9 mouse cellular contexts compared by ENCODE assay signal in the genomic region with DNA sequence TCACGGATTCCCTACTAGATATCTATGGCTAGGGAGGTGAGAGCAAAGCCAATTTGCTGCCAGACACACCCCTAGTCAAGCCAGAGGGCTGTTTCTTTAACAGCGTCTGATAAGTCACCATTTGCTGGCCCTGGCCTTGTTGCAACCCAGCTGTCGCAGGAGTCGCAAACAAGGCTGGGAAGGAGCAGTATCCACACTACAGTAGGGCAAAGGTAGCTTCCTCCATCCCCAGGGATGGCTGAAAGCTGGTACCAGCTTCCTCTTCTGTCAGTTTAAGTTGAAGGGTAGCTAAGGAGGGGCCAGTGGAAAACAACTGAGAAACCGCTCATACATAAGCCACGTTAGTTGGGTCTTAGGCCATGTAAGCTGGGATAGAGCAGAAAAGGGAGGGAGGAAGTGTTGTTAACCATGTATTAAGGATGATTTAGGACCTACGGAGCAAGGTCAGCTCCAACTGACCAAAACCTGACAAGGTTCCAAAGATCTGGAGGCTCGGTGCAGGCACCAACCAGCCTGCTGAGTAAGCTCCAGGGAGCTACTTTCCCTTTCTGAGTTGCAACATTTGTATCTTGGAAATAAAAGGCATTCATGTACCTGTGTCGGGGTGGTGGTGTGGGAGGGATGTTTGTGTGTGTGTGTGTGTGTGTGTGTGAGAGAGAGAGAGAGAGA. TPM values are rescaled to one million over a fixed set of nuclear protein-coding genes. Genes with fewer than 3 reads are reported as not detected.
DNase-seq lines count a peak whose midpoint lies in the region; ATAC-seq lines count a peak whose summit lies in the region.
"Had no signal": no experiment of that assay in that cellular context is flagged by ENCODE, and none has a peak within 500 bp of the region (broad histone marks: within the 10 kb centered on the region; RNA-seq: fewer than 3 reads in every experiment).

No protein-coding gene starts in this region.

- H3K4me1 ChIP-seq in hindbrain, embryonic 10.5 days (replicated peaks), result peaks cover 48% of the 10 kb centered on the region
- H3K4me1 ChIP-seq in hindbrain, embryonic 16.5 days (ENCODE audit: control insufficient read depth, insufficient read depth, low read depth, low read length), result peaks cover 17% of the 10 kb centered on the region
- H3K4me1 ChIP-seq in heart, embryonic 13.5 days, result peaks cover 83% of the 10 kb centered on the region
- H3K4me1 ChIP-seq in limb, embryonic 13.5 days, result peaks cover 68% of the 10 kb centered on the region

- H3K4me2 ChIP-seq in hindbrain, embryonic 16.5 days (ENCODE audit: low read length), result no peak overlapping the region
- peak overlapping the region; percentile 96 for H3K4me2 ChIP-seq in heart, embryonic 13.5 days
- H3K4me2 ChIP-seq in limb, embryonic 13.5 days (replicated peaks), result peak overlapping the region; percentile 23

- no peak overlapping the region for H3K4me3 ChIP-seq in hindbrain, embryonic 10.5 days
- no peak overlapping the region for H3K4me3 ChIP-seq in hindbrain, embryonic 16.5 days (ENCODE audit: low read length)
- H3K4me3 ChIP-seq in heart, embryonic 13.5 days, result peak overlapping the region; percentile 71
- H3K4me3 ChIP-seq in limb, embryonic 13.5 days, result no peak overlapping the region

- H3K9ac ChIP-seq in hindbrain, embryonic 16.5 days (ENCODE audit: low read depth, low read length), result no peak overlapping the region
- H3K9ac ChIP-seq in heart, embryonic 13.5 days, result peak overlapping the region; percentile 96
- no peak overlapping the region for H3K9ac ChIP-seq in limb, embryonic 13.5 days

- H3K36me3 ChIP-seq in hindbrain, embryonic 10.5 days, result peaks cover 33% of the 10 kb centered on the region
- H3K36me3 ChIP-seq in hindbrain, embryonic 16.5 days (ENCODE audit: control insufficient read depth, insufficient read depth, low read length), result no peaks in the 10 kb centered on the region
- peaks cover 43% of the 10 kb centered on the region for H3K36me3 ChIP-seq in heart, embryonic 13.5 days
- peaks cover 45% of the 10 kb centered on the region for H3K36me3 ChIP-seq in limb, embryonic 13.5 days

- peak overlapping the region; percentile 16 for H3K27ac ChIP-seq in hindbrain, embryonic 10.5 days
- no peak overlapping the region for H3K27ac ChIP-seq in hindbrain, embryonic 16.5 days (ENCODE audit: low read depth, low read length)
- H3K27ac ChIP-seq in heart, embryonic 13.5 days (replicated peaks), result peak overlapping the region; percentile 78
- no peak overlapping the region for H3K27ac ChIP-seq in limb, embryonic 13.5 days

- no peaks in the 10 kb centered on the region for H3K9me3 ChIP-seq in hindbrain, embryonic 10.5 days
- H3K9me3 ChIP-seq in hindbrain, embryonic 16.5 days (ENCODE audit: control insufficient read depth, low read length), result no peaks in the 10 kb centered on the region
- no peaks in the 10 kb centered on the region for H3K9me3 ChIP-seq in heart, embryonic 13.5 days
- no peaks in the 10 kb centered on the region for H3K9me3 ChIP-seq in limb, embryonic 13.5 days

- WGBS in hindbrain, embryonic 10.5 days, result 70% methylated on average over 9 of the region's 9 CpGs
- 63% methylated on average over 9 of the region's 9 CpGs for WGBS in hindbrain, embryonic 16.5 days
- 27% methylated on average over 9 of the region's 9 CpGs for WGBS in heart, embryonic 13.5 days
- 42% methylated on average over 9 of the region's 9 CpGs for WGBS in limb, embryonic 13.5 days

- no peak for DNase-seq in hindbrain, embryonic 10.5 days (ENCODE audit: low spot score)
- DNase-seq in NIH3T3 (ENCODE audit: low read depth), result peak; percentile 62
- DNase-seq in layer of hippocampus, adult 9-11 months, result no peak
- DNase-seq in right cerebral cortex, postnatal 25 days, result no peak
- DNase-seq in cerebellum, adult 11 months, result no peak
- DNase-seq: thymus, postnatal 4 days had no signal

- no peaks in the 10 kb centered on the region for H3K27me3 ChIP-seq in hindbrain, embryonic 10.5 days (ENCODE audit: insufficient read depth, poor library complexity, severe bottlenecking)
- H3K27me3 ChIP-seq in hindbrain, embryonic 16.5 days (replicated peaks; ENCODE audit: control insufficient read depth, insufficient read depth, low read length), result no peaks in the 10 kb centered on the region
- H3K27me3 ChIP-seq in heart, embryonic 13.5 days (replicated peaks), result no peaks in the 10 kb centered on the region
- no peaks in the 10 kb centered on the region for H3K27me3 ChIP-seq in limb, embryonic 13.5 days

- no peak for ATAC-seq in hindbrain, embryonic 16.5 days
- no peak for ATAC-seq in heart, embryonic 13.5 days (ENCODE audit: extremely low read depth, insufficient number of reproducible peaks, low FRiP score, low TSS enrichment)
- no peak for ATAC-seq in limb, embryonic 13.5 days (ENCODE audit: low FRiP score, low read depth)

RNA-seq across cellular contexts. Expression of a gene that starts 7.8 kb away (rescaled TPM):
- 400 and 454 TPM in 2 replicates for polyA plus RNA-seq in hindbrain, embryonic 10.5 days (2016; fragmentation: Nextera tagmentation; extraction: Ambion mirVana)
- polyA plus RNA-seq in hindbrain, embryonic 16.5 days (2015; fragmentation: Nextera tagmentation; extraction: Ambion mirVana), result 616 and 724 TPM in 2 replicates
- 1,654 and 1,741 TPM in 2 replicates for polyA plus RNA-seq in heart, embryonic 13.5 days (2015; fragmentation: Nextera tagmentation; extraction: Ambion mirVana)
- 1,317 and 1,385 TPM in 2 replicates for polyA plus RNA-seq in limb, embryonic 13.5 days (2015; fragmentation: Nextera tagmentation; extraction: Ambion mirVana)

RNA-seq across cellular contexts. Expression of a gene that starts 45.9 kb away (rescaled TPM):
- 269 and 322 TPM in 2 replicates for polyA plus RNA-seq in hindbrain, embryonic 10.5 days (2016; fragmentation: Nextera tagmentation; extraction: Ambion mirVana)
- 251 and 264 TPM in 2 replicates for polyA plus RNA-seq in hindbrain, embryonic 16.5 days (2015; fragmentation: Nextera tagmentation; extraction: Ambion mirVana)
- polyA plus RNA-seq in heart, embryonic 13.5 days (2015; fragmentation: Nextera tagmentation; extraction: Ambion mirVana), result 283 and 302 TPM in 2 replicates
- polyA plus RNA-seq in limb, embryonic 13.5 days (2015; fragmentation: Nextera tagmentation; extraction: Ambion mirVana), result 318 and 325 TPM in 2 replicates

RNA-seq across cellular contexts. Expression of a gene that starts 54.3 kb away (rescaled TPM):
- polyA plus RNA-seq in hindbrain, embryonic 10.5 days (2016; fragmentation: Nextera tagmentation; extraction: Ambion mirVana), result 221 and 269 TPM in 2 replicates
- 86.6 and 101 TPM in 2 replicates for polyA plus RNA-seq in hindbrain, embryonic 16.5 days (2015; fragmentation: Nextera tagmentation; extraction: Ambion mirVana)
- polyA plus RNA-seq in heart, embryonic 13.5 days (2015; fragmentation: Nextera tagmentation; extraction: Ambion mirVana), result 111 and 113 TPM in 2 replicates
- 209 and 211 TPM in 2 replicates for polyA plus RNA-seq in limb, embryonic 13.5 days (2015; fragmentation: Nextera tagmentation; extraction: Ambion mirVana)

Comparison
In these comparisons a context has a peak if more than half of its experiments do, and no peak if none do; other contexts are left out.
1. H3K27ac ChIP-seq: peak in hindbrain, embryonic 10.5 days (single experiment) and heart, embryonic 13.5 days (single experiment); none in hindbrain, embryonic 16.5 days (single experiment) and limb, embryonic 13.5 days (single experiment).